13 mouse cellular contexts compared by ENCODE assay signal in genomic region chr1:80784155-80784554, GRCm38 (mm10).
"Had no signal": no experiment of that assay in that cellular context is flagged by ENCODE, and none has a peak within 500 bp of the region (broad histone marks: within the 10 kb centered on the region; RNA-seq: fewer than 3 reads in every experiment).

No protein-coding gene starts in this region.

- ATAC-seq: intestine, postnatal 0 days; lung, postnatal 0 days; midbrain, embryonic 15.5 days had no signal

- H3K27me3 ChIP-seq: liver, embryonic 15.5 days; midbrain, embryonic 15.5 days; neural tube, embryonic 12.5 days; stomach, embryonic 15.5 days had no signal

- H3K9me3 ChIP-seq: liver, embryonic 15.5 days; midbrain, embryonic 15.5 days; neural tube, embryonic 12.5 days; stomach, embryonic 15.5 days had no signal

- H3K36me3 ChIP-seq: liver, embryonic 15.5 days; midbrain, embryonic 15.5 days; neural tube, embryonic 12.5 days; stomach, embryonic 15.5 days had no signal

- H3K27ac ChIP-seq: left cerebral cortex, adult 2 months; liver, embryonic 15.5 days; midbrain, embryonic 15.5 days; neural tube, embryonic 12.5 days; stomach, embryonic 15.5 days had no signal

- H3K4me3 ChIP-seq: left cerebral cortex, adult 2 months; liver, embryonic 15.5 days; midbrain, embryonic 15.5 days; neural tube, embryonic 12.5 days; stomach, embryonic 15.5 days had no signal

- H3K4me2 ChIP-seq: liver, embryonic 11.5 days; liver, embryonic 15.5 days; midbrain, embryonic 11.5 days; midbrain, embryonic 15.5 days; neural tube, embryonic 12.5 days; stomach, embryonic 15.5 days had no signal

- DNase-seq: kidney, postnatal 25 days; lung, adult 2 months; lung, postnatal 36 days; spleen, adult 18-20 months had no signal

- H3K9ac ChIP-seq: liver, embryonic 15.5 days; midbrain, embryonic 15.5 days; neural tube, embryonic 12.5 days; stomach, embryonic 15.5 days had no signal

- H3K4me1 ChIP-seq: liver, embryonic 15.5 days; midbrain, embryonic 15.5 days; neural tube, embryonic 12.5 days; stomach, embryonic 15.5 days had no signal
